Mouse (Mus musculus) intestine, postnatal 0 days (tissue): Measurements from ENCODE around the gene Gpc3. TPM values are rescaled to one million over a fixed set of nuclear protein-coding genes. Genes with fewer than 3 reads are reported as not detected.

Source experiments
- ATAC-seq: fragments of 200-750 bp; cut with Nextera tagmentation; 2 replicates; pipeline ENCODE4 v1.8.0; 2017; ENCODE audit warnings: mild to moderate bottlenecking, moderate TSS enrichment, moderate library complexity
- H3K27ac ChIP-seq: fragments of 300-500 bp; sonication (generic); 2 replicates; pipeline ENCODE4 v1.5.1; 2014; ENCODE audit warnings: mild to moderate bottlenecking, low read depth, low read length, moderate library complexity
- H3K27me3 ChIP-seq: fragments of 300-500 bp; sonication (generic); replicated peaks from 2 replicates; pipeline ENCODE4 v1.6.1; 2014; ENCODE audit warnings: low read length, mixed read lengths; ENCODE audit not compliant: control insufficient read depth, insufficient read depth
- H3K36me3 ChIP-seq: fragments of 300-500 bp; sonication (generic); 2 replicates; pipeline ENCODE4 v1.6.1; 2014; ENCODE audit warnings: mild to moderate bottlenecking, moderate library complexity; ENCODE audit not compliant: control insufficient read depth, insufficient read depth
- H3K4me1 ChIP-seq: fragments of 300-500 bp; sonication (generic); replicated peaks from 2 replicates; pipeline ENCODE4 v1.6.1; 2014; ENCODE audit warnings: antibody characterized with exemption, low read length, mixed read lengths; ENCODE audit not compliant: control insufficient read depth, insufficient read depth
- H3K4me2 ChIP-seq: fragments of 300-500 bp; sonication (generic); replicated peaks from 2 replicates; pipeline ENCODE4 v1.6.1; 2014; ENCODE audit warnings: low read depth, mild to moderate bottlenecking, moderate library complexity
- H3K4me3 ChIP-seq: fragments of 300-500 bp; sonication (generic); 2 replicates; pipeline ENCODE4 v1.5.1; 2014; ENCODE audit warnings: low read depth, low read length
- H3K9ac ChIP-seq: fragments of 300-500 bp; sonication (generic); 2 replicates; pipeline ENCODE4 v1.6.1; 2014; ENCODE audit warnings: mild to moderate bottlenecking, low read depth, low read length
- H3K9me3 ChIP-seq: fragments of 300-500 bp; sonication (generic); 2 replicates; pipeline ENCODE4 v1.6.1; 2016; ENCODE audit warnings: mixed run types; ENCODE audit not compliant: control insufficient read depth
- CTCF ChIP-seq: sonication (generic); IDR thresholded peaks from 2 replicates; pipeline ENCODE4 v1.5.1; 2016; ENCODE audit warnings: low read depth, mild to moderate bottlenecking, control low read depth, antibody characterized with exemption, moderate library complexity
- WGBS: fragments of 180-500 bp; shearing (Covaris S2); extraction: QIAGEN DNeasy Blood & Tissue Kit; methylation state at CpG from one replicate; pipeline ENCODE4 v1.1.7; 2014; 5-methylcytosine and 5-hydroxymethylcytosine counted together
- microRNA counts: library from miRNA; unstranded; fragments of <30 nt; microRNA quantifications from one replicate; lab custom pipeline; 2016
- microRNA-seq: library from miRNA; unstranded; fragments of <30 nt; microRNA quantifications from one replicate; pipeline ENCODE4, GENCODE M21; 2016
- polyA plus RNA-seq: library from polyadenylated mRNA; unstranded; fragments of >200 nt; fragmentation: Nextera tagmentation; extraction: Ambion mirVana; gene quantifications from 2 replicates; pipeline ENCODE4 v1.2.1, GENCODE M21; 2015

The Gpc3 gene
- polyA plus RNA-seq, 1 experiment from 2014 or later = 240 TPM

DNA sequence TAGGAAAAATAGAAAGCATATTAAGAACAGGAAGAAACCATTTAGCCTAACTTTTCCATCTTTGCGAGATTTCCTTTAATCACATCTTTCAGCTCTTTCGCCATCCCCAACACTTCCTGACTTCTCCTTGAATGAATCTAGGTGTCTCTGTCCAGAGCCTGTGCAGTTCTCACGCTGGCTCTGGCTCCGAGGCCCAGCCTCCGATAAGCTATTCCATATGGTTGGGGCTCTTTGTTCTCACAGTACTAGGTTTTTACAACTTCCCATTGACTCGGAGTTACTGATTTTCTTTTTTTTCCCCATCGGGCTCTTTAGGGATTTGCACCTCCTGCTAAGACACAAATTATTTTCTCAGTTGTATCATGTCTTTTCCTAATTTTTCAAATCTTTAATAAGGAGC, 381.8 kb downstream of the Gpc3 start:
- no peaks in the 10 kb centered on the region for H3K4me1 ChIP-seq
- no peak for ATAC-seq
- no peak overlapping the region for H3K4me3 ChIP-seq
- H3K4me2 ChIP-seq = no peak overlapping the region
- H3K27ac ChIP-seq = no peak overlapping the region
- no peak for TF ChIP-seq CTCF
- H3K9ac ChIP-seq = no peak overlapping the region
- 66% methylated on average over 7 of the region's 7 CpGs for WGBS
- H3K36me3 ChIP-seq = no peaks in the 10 kb centered on the region
- no peaks in the 10 kb centered on the region for H3K27me3 ChIP-seq
- no peaks in the 10 kb centered on the region for H3K9me3 ChIP-seq

GRCm38 (mm10) chrX:52230711-52231110, 383.0 kb downstream of the Gpc3 start:
- 68% methylated on average over 4 of the region's 4 CpGs for WGBS
- ATAC-seq = no peak
- TF ChIP-seq CTCF = no peak
- Histone ChIP-seq H3K36me3 (no peaks in the 10 kb centered on the region), H3K27me3 (no peaks in the 10 kb centered on the region), H3K4me1 (no peaks in the 10 kb centered on the region), H3K4me3 (no peak overlapping the region), H3K9me3 (no peaks in the 10 kb centered on the region), H3K9ac (no peak overlapping the region), H3K4me2 (no peak overlapping the region), H3K27ac (no peak overlapping the region)

MicroRNAs within 50 kb of the gene (microRNA counts, 519-probe panel; counts per million panel counts)
- not detected for microRNA mmu-miR-717 (lab: Ali Mortazavi, UCI)

Small RNAs within 50 kb of the gene (microRNA-seq; reads per million reads assigned to microRNA genes)
- gene Mir6384 (not detected), gene Mir717 (not detected)

Other genes starting within 250 kb of the Gpc3 start
- 5.2 and 6.2 TPM in 2 replicates for gene Ccdc160, start 177.2 kb upstream of the Gpc3 start, polyA plus RNA-seq